8 mouse cellular contexts compared by ENCODE assay signal in genomic region chr6:108476797-108477235, GRCm38 (mm10).
DNase-seq lines count a peak whose midpoint lies in the region; ATAC-seq and TF ChIP-seq lines count a peak whose summit lies in the region.

No protein-coding gene starts in this region.

- H3K9ac ChIP-seq in hindbrain, embryonic 16.5 days (ENCODE audit: low read depth, low read length) = no peak overlapping the region

- TF ChIP-seq POLR2A in thymus, adult 2 months (IDR thresholded peaks at IDR 0.05; ENCODE audit: control insufficient read depth, extremely low read depth, insufficient read depth, low read length, poor library complexity) = no peak

- ATAC-seq in hindbrain, embryonic 16.5 days = no peak

- H3K27ac ChIP-seq in midbrain, embryonic 10.5 days (replicated peaks) = no peak overlapping the region
- H3K27ac ChIP-seq in hindbrain, embryonic 16.5 days (ENCODE audit: low read depth, low read length) = no peak overlapping the region
- H3K27ac ChIP-seq in thymus, adult 2 months (ENCODE audit: control insufficient read depth, insufficient read depth, low read length) = no peak overlapping the region

- no peak overlapping the region for H3K4me2 ChIP-seq in hindbrain, embryonic 16.5 days (ENCODE audit: low read length)

- H3K4me3 ChIP-seq in midbrain, embryonic 10.5 days = no peak overlapping the region
- no peak overlapping the region for H3K4me3 ChIP-seq in hindbrain, embryonic 16.5 days (ENCODE audit: low read length)
- no peak overlapping the region for H3K4me3 ChIP-seq in thymus, adult 2 months (ENCODE audit: control insufficient read depth, insufficient read depth, low read length)

- WGBS in midbrain, embryonic 10.5 days = 90% methylated on average over 8 of the region's 8 CpGs
- 77% methylated on average over 8 of the region's 8 CpGs for WGBS in hindbrain, embryonic 16.5 days
- WGBS in thymus, adult 2 months = 22% methylated on average over 8 of the region's 8 CpGs

- peak; percentile 90 for DNase-seq in 3T3-L1 (ENCODE audit: low read depth, low spot score)
- DNase-seq in adrenal gland, adult 18-20 months (ENCODE audit: low spot score in 2 of 2) = peak; percentile 66 to 79
- peak; percentile 52 for DNase-seq in induced T-regulatory cell, adult 2 months (ENCODE audit: low read depth)
- DNase-seq in lung, postnatal 10 days = peak; percentile 59
- no peak for DNase-seq in c-Kit-positive CD71-positive TER-119-positive erythroid progenitor cells, embryonic 14.5 days (ENCODE audit: low spot score)
- DNase-seq in midbrain, embryonic 10.5 days (ENCODE audit: low spot score) = no peak
- DNase-seq in thymus, adult 2 months = no peak

- no peaks in the 10 kb centered on the region for H3K27me3 ChIP-seq in midbrain, embryonic 10.5 days (ENCODE audit: low read depth, poor library complexity, severe bottlenecking)
- no peaks in the 10 kb centered on the region for H3K27me3 ChIP-seq in hindbrain, embryonic 16.5 days (replicated peaks; ENCODE audit: control insufficient read depth, insufficient read depth, low read length)
- no peaks in the 10 kb centered on the region for H3K27me3 ChIP-seq in thymus, adult 2 months (ENCODE audit: control insufficient read depth, insufficient read depth, low read length)

- H3K9me3 ChIP-seq in midbrain, embryonic 10.5 days (replicated peaks) = no peaks in the 10 kb centered on the region
- no peaks in the 10 kb centered on the region for H3K9me3 ChIP-seq in hindbrain, embryonic 16.5 days (ENCODE audit: control insufficient read depth, low read length)

- H3K4me1 ChIP-seq in midbrain, embryonic 10.5 days = no peaks in the 10 kb centered on the region
- no peaks in the 10 kb centered on the region for H3K4me1 ChIP-seq in hindbrain, embryonic 16.5 days (ENCODE audit: control insufficient read depth, insufficient read depth, low read depth, low read length)
- peaks cover 15% of the 10 kb centered on the region; the same call in 1 of the 2 replicates for H3K4me1 ChIP-seq in thymus, adult 2 months (replicated peaks; ENCODE audit: control insufficient read depth, insufficient read depth, low read length)

- H3K36me3 ChIP-seq in midbrain, embryonic 10.5 days = peaks cover 12% of the 10 kb centered on the region; the same call in 1 of the 2 replicates
- H3K36me3 ChIP-seq in hindbrain, embryonic 16.5 days (ENCODE audit: control insufficient read depth, insufficient read depth, low read length) = no peaks in the 10 kb centered on the region
- peaks cover 28% of the 10 kb centered on the region for H3K36me3 ChIP-seq in thymus, adult 2 months (ENCODE audit: control insufficient read depth, insufficient read depth, low read length)

- no peak for TF ChIP-seq CTCF in thymus, adult 2 months (IDR thresholded peaks at IDR 0.05; ENCODE audit: borderline replicate concordance, control insufficient read depth, extremely low read depth, insufficient read depth, low read length, poor library complexity)

Comparison
In these comparisons a context has a peak if more than half of its experiments do, and no peak if none do; other contexts are left out.
1. DNase-seq: peak in 3T3-L1 (single experiment), adrenal gland, adult 18-20 months (2 of 2), induced T-regulatory cell, adult 2 months (single experiment) and lung, postnatal 10 days (single experiment); none in c-Kit-positive CD71-positive TER-119-positive erythroid progenitor cells, embryonic 14.5 days (single experiment), midbrain, embryonic 10.5 days (single experiment) and thymus, adult 2 months (single experiment).